Mouse (Mus musculus) cerebellum, adult 2 months (tissue): ENCODE measurements around the gene Zdhhc8.

Experiments
- CTCF ChIP-seq: fragments of 200-500 bp; IDR thresholded peaks from 2 replicates; pipeline ENCODE4 v1.5.1; 2011; ENCODE audit warnings: low read depth, mild to moderate bottlenecking, control low read depth, low read length, moderate library complexity, borderline replicate concordance; ENCODE audit not compliant: insufficient read depth
- POLR2A ChIP-seq: fragments of 200-500 bp; IDR thresholded peaks from 2 replicates; pipeline ENCODE4 v1.6.1; 2011; ENCODE audit warnings: low read length, control low read depth, borderline replicate concordance; ENCODE audit not compliant: insufficient read depth

- TF ChIP-seq POLR2A (no peak), CTCF (no peak)
These were observed 30.1 kb upstream of the Zdhhc8 start for GRCm38 (mm10) chr16:18265024-18265423.
